Mouse (Mus musculus) E14TG2a.4 (cell line): ENCODE data around the gene Stk4.

Source experiments
- CTCF ChIP-seq: conservative IDR thresholded peaks from 2 replicates; pipeline ENCODE4 v1.5.1; 2014; ENCODE audit warnings: low read length
- NANOG ChIP-seq: IDR thresholded peaks from 2 replicates; pipeline ENCODE4 v1.6.1; 2014; ENCODE audit warnings: borderline replicate concordance, low read length, mixed read lengths

DNA sequence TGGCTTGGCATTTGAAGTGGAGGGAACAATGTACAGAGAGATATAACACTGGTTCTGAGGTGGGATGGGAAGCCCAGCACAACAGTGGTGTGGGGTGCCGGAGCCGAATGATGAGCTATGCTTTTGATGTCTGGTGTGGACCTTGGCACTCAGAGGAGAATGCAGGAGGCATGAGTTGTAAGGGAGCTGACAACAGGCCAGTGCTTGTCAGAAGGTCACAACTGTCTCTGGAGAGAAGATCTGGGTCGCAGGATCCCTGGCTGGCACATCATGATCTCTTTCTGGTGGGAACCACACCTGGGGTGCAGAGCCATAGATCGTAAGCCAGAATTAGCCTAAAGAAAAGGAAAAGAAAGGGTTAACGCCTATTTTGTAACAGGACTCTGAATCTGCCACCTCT, 107.7 kb downstream of the Stk4 start:
- TF ChIP-seq CTCF (no peak), NANOG (no peak)
